In the genomic region with DNA sequence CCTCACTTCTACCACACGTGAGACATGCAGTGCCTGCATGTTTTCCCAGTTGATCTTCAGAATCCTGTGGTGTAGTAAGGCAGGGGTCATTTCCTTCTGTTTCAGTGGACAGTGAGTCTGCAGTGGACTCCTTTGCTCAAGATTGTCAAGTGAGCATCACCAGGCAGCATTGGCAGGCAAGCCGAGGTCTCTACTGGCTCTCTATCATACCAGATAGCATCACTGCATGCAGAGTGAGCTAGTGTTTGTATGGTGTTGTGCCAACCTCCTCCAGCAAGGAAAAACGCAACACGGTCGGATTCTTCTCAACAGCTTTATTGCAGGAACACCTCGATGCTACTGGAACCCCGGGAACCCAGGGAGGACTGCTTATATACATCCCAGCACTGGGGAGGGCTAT, we compare ENCODE assay signal across 27 mouse cellular contexts.
DNase-seq lines count a peak whose midpoint lies in the region; ATAC-seq lines count a peak whose summit lies in the region.
"Had no signal": no experiment of that assay in that cellular context is flagged by ENCODE, and none has a peak within 500 bp of the region (broad histone marks: within the 10 kb centered on the region; RNA-seq: fewer than 3 reads in every experiment).

No protein-coding gene starts in this region.

- no peaks in the 10 kb centered on the region for H3K36me3 ChIP-seq in hindbrain, embryonic 16.5 days (ENCODE audit: control insufficient read depth, insufficient read depth, low read length)
- H3K36me3 ChIP-seq in midbrain, embryonic 10.5 days, result no peaks in the 10 kb centered on the region
- H3K36me3 ChIP-seq: forebrain, embryonic 10.5 days; G1E; hindbrain, embryonic 10.5 days; hindbrain, embryonic 13.5 days had no signal

- H3K9ac ChIP-seq in hindbrain, embryonic 16.5 days (ENCODE audit: low read depth, low read length), result no peak overlapping the region
- H3K9ac ChIP-seq: forebrain, embryonic 13.5 days; hindbrain, embryonic 13.5 days had no signal

- 91% methylated on average over 7 of the region's 7 CpGs for WGBS in hindbrain, embryonic 16.5 days
- 93% methylated on average over 7 of the region's 7 CpGs for WGBS in midbrain, embryonic 10.5 days

- H3K4me1 ChIP-seq in hindbrain, embryonic 16.5 days (ENCODE audit: control insufficient read depth, insufficient read depth, low read depth, low read length), result no peaks in the 10 kb centered on the region
- no peaks in the 10 kb centered on the region for H3K4me1 ChIP-seq in midbrain, embryonic 10.5 days
- H3K4me1 ChIP-seq: forebrain, embryonic 10.5 days; forebrain, embryonic 13.5 days; hindbrain, embryonic 10.5 days; hindbrain, embryonic 13.5 days had no signal

- no peak overlapping the region for H3K4me3 ChIP-seq in hindbrain, embryonic 16.5 days (ENCODE audit: low read length)
- H3K4me3 ChIP-seq in midbrain, embryonic 10.5 days, result no peak overlapping the region
- H3K4me3 ChIP-seq: forebrain, embryonic 10.5 days; forebrain, embryonic 13.5 days; hindbrain, embryonic 10.5 days; hindbrain, embryonic 13.5 days had no signal

- intact Hi-C loops in heart, postnatal 10 days (cut with DNase I), result no loop called here

- no peak for DNase-seq in cerebellum, postnatal 4 days (ENCODE audit: low spot score in 2 of 2)
- DNase-seq in heart, adult 11 months, result peak; percentile 56
- no peak for DNase-seq in heart, postnatal 10 days
- peak; percentile 30 to 47 for DNase-seq in cerebellum, postnatal 14 days
- no peak for DNase-seq in adrenal gland, adult (ENCODE audit: inconsistent age in 2 of 2, low spot score in 1 of 2)
- no peak for DNase-seq in midbrain, embryonic 10.5 days (ENCODE audit: low spot score)
- DNase-seq: adrenal gland, adult 8-10 months; adrenal gland, postnatal 25 days; gastrocnemius, postnatal 10 days; gastrocnemius, postnatal 36 days; heart, postnatal 36 days; kidney, adult 18-20 months; kidney, adult 9 months had no signal

- H3K4me2 ChIP-seq in hindbrain, embryonic 16.5 days (ENCODE audit: low read length), result no peak overlapping the region
- H3K4me2 ChIP-seq: forebrain, embryonic 13.5 days; heart, embryonic 11.5 days; hindbrain, embryonic 13.5 days had no signal

- no peaks in the 10 kb centered on the region for H3K9me3 ChIP-seq in hindbrain, embryonic 16.5 days (ENCODE audit: control insufficient read depth, low read length)
- H3K9me3 ChIP-seq in midbrain, embryonic 10.5 days (replicated peaks), result no peaks in the 10 kb centered on the region
- H3K9me3 ChIP-seq: forebrain, embryonic 10.5 days; forebrain, embryonic 13.5 days; G1E; hindbrain, embryonic 10.5 days; hindbrain, embryonic 13.5 days had no signal

- peak; percentile 64; the same call in 1 of the 2 replicates for ATAC-seq in cerebellum, adult (ENCODE audit: insufficient number of reproducible peaks, low FRiP score, low TSS enrichment)
- ATAC-seq in hindbrain, embryonic 16.5 days, result no peak
- ATAC-seq: forebrain, embryonic 13.5 days; forebrain, embryonic 16.5 days; hindbrain, postnatal 0 days; inflammation-experienced regulatory T-cells, adult 6 months; intestine, embryonic 16.5 days; Patski had no signal

- H3K27me3 ChIP-seq in hindbrain, embryonic 16.5 days (replicated peaks; ENCODE audit: control insufficient read depth, insufficient read depth, low read length), result no peaks in the 10 kb centered on the region
- H3K27me3 ChIP-seq in midbrain, embryonic 10.5 days (ENCODE audit: low read depth, poor library complexity, severe bottlenecking), result no peaks in the 10 kb centered on the region
- H3K27me3 ChIP-seq: CH12.LX; forebrain, embryonic 13.5 days; hindbrain, embryonic 13.5 days; Patski had no signal

- no peak overlapping the region for H3K27ac ChIP-seq in hindbrain, embryonic 16.5 days (ENCODE audit: low read depth, low read length)
- no peak overlapping the region for H3K27ac ChIP-seq in midbrain, embryonic 10.5 days (replicated peaks)
- H3K27ac ChIP-seq: forebrain, embryonic 10.5 days; forebrain, embryonic 13.5 days; hindbrain, embryonic 10.5 days; hindbrain, embryonic 13.5 days; hindbrain, postnatal 0 days had no signal

Comparison
In these comparisons a context has a peak if more than half of its experiments do, and no peak if none do; other contexts are left out.
1. DNase-seq: peak in heart, adult 11 months (single experiment) and cerebellum, postnatal 14 days (2 of 2); none in cerebellum, postnatal 4 days (0 of 2), heart, postnatal 10 days (0 of 2), adrenal gland, adult (0 of 2) and midbrain, embryonic 10.5 days (single experiment).